Mouse (Mus musculus): ENCODE results near the gene Fbxo3.
"Not testable (repeated sequence)": the region's sequence is repeated elsewhere in the genome, so short reads cannot be mapped to it uniquely, and the experiment has no call there.

The Fbxo3 gene

DNA sequence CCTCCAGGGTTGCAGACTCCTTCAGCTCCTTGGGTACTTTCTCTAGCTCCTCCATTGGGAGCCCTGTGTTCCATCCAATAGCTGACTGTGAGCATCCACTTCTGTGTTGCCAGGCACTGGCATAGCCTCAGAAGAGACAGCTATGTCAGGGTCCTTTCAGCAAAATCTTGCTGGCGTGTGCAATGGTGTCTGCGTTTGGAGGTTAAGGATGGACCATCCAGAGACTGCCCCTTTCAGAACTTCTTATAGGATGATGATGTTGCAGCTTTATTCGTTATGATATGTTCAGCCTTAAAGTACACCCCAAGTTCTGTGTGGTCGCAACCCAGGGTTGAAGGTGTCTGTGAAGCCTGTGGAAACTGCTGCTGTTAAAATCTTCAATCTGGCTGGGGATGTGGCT lies 69.9 kb downstream of the Fbxo3 start:
- not testable (repeated sequence) for DNase-seq

DNA sequence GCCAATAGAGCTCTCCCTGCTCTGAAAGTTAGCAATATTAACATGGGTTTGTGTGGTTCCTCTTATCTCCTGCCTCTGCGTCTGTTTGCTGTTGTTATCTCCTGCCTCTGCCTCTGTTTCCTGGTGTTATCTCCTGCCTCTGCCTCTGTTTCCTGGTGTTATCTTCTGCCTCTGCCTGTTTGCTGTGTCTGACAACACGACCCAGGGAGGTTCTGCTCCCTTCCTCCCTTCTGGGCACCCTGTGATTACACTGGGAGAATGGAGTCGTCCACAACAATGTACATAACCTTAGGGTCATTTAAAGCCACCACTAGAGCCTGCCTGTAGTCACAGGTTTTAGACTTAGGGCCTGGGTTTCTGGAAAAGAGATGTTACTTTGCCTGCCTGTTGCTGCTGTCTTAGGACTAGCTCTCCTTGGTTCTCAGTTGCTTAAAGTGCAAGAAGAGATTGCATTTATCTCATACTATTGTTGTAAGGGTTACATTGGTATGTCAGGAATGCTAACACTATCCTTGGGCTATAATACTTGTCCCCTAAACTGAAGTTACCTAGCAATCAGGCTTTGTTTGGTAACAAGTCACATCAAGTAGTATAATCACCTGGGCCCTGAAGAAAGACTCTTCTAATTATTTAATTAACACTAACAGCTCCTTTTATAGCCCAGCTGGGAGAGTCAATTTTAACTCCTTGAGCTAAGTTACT lies 71.2 kb downstream of the Fbxo3 start:
- no peak for DNase-seq

DNA sequence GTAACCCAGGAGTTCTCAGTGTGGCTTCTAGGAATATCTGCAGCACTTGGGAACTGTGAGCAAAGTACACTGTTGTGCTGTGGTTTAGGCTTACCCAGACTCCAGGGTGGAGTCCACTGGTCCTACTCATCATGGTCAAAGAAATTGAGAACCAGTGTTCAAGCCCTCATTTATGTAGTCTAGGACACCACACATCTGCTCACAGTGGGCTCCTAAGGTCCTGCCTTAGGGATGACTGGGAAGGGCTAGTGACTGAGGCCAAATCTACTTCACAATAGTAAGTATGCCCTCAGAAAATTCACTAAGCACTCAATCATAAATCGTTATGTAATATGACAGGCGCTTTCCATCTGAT lies 71.7 kb downstream of the Fbxo3 start:
- DNase-seq: no peak

DNA sequence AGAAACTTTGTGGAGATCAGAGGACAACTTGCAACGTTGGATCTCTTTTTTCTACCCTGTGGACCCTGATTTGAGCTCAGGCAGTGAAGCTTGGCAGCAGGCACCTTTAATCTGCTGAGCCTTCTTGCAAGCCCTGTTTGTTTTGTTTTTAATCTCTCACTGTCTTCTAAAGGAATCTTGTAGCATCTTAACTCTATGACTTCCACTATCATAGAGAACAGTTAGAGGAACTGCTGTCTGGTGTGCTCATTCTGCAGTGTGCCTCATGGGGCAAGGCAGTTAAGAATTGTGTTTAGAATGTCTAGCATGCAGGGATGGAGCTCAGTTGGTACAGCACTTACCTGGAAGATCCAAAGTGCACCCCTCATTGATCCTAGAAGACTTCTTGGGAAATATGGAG lies 72.4 kb downstream of the Fbxo3 start:
- no peak for DNase-seq

DNA sequence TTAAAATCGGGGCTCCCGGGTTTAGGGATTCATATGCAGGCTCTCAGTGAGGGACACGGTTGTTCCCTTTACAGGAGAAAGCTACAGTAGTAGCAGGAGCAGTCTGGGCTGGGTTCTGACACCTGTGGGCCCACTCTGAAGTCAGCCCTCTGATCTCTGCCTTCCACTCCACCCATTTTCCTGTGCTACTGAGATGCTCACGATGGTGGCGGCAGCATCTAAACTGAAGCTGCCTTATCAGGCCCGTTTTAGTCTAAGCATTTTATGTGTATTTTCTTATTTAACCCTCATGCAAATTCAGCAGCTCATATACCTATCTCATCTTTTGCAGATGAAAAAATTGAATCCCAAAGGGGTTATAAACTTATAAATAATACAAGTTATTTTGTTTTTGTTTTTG lies 77.3 kb downstream of the Fbxo3 start:
- no peak for DNase-seq

DNA sequence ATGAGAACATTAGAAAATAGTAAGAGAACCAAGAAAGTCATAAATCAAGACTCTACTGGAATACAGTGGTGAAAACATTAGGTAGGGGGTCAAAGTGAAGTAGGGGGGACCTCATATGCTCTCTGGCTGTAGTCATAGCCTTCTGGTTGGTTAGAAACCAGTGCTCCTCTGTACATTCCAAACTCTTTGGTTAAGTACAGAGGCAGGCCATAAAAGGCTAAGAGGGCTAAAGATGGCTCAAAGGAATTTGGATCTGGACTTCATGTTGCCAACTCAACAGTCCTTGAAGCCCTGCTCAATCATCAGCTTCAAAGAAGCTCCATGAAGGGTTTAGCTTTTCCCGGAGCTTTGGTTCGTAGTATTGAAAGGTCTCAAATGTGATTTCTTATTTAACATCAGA lies 81.5 kb downstream of the Fbxo3 start:
- not testable (repeated sequence) for DNase-seq

DNA sequence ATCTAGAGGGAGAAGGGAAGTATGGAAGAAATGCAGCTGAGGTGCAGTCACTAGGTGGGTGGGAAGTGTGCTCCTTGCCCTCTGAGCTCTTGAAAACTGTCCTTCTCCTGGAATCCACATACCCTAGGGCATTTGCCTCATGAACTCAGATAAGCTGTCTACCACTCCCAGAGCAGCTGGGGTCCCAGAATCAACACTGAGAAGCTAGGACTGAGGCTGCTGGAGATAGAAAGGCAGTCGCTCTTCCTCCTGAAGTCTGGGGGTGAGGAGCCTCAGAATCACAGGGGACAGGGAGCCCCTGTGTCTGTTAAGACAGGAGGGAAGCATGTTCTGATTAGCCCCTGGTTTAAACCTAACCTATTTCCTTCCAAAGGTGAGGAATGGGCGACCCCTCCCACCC lies 82.0 kb downstream of the Fbxo3 start:
- no peak for DNase-seq

DNA sequence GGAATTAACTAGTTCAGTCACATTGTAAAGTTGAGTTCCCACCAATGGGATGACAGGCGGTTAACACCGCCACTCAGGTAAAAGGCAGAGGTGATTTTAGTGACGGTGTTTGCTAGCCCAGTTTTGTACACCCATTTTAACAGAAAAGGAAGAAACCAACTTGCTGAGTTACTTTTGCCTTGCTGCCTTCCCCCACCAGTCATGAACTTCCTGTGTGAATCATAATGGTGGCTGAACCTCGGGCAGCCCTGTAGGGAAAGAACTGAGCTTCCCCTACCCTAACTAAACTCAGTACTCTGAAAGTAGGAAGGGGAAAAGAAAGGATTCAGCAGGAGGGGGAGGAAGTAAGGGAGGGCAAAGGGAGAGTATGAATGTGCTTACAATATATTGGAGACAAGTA lies 82.5 kb downstream of the Fbxo3 start:
- no peak for DNase-seq

DNA sequence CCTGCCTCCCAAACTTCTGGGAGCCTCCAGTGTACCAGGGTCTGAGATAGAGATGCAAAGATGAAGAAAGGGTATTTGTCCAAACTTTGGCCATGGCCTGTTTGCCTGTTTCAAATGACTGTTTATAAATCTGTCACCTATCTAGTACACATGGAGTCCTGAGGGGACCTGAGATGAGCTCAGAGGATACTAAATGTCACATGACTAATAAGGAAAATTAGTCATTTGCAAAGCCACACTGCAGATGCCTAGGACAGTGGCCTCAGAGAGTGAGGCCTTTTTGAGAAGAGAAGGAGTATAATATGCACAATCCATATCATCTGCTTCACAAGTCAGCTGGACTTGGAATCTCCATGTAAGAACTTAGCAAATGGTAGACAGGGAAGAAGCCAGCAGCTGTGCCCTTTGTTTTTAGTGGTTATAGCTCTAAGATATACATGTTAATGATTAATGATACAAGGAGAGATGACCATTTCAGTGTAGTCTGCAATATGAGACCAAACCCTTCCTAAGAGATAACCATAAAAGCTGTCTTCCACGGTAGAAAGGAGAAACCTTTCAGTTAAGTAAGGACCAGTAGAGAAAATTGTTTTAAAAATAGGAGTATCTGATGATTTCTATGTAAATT lies 83.8 kb downstream of the Fbxo3 start:
- not testable (repeated sequence) for DNase-seq
